Mouse (Mus musculus) liver, embryonic 15.5 days (tissue): Measurements from ENCODE around the gene Pik3cd. TPM values are rescaled to one million over a fixed set of nuclear protein-coding genes. Genes with fewer than 3 reads are reported as not detected.

ENCODE experiments used
- ATAC-seq: fragments of 200-750 bp; cut with Nextera tagmentation; 2 replicates; pipeline ENCODE4 v1.8.0; 2017; ENCODE audit warnings: moderate number of reproducible peaks, mild to moderate bottlenecking, moderate library complexity; ENCODE audit not compliant: insufficient read depth
- H3K27ac ChIP-seq: fragments of 300-500 bp; sonication (generic); replicated peaks from 2 replicates; pipeline ENCODE4 v1.5.1; 2015; ENCODE audit warnings: mild to moderate bottlenecking, inconsistent platforms
- H3K27me3 ChIP-seq: fragments of 300-500 bp; sonication (generic); 2 replicates; pipeline ENCODE4 v1.6.1; 2015; ENCODE audit warnings: mild to moderate bottlenecking, inconsistent platforms
- H3K36me3 ChIP-seq: fragments of 300-500 bp; sonication (generic); replicated peaks from 2 replicates; pipeline ENCODE4 v1.6.1; 2015; ENCODE audit warnings: moderate library complexity, mild to moderate bottlenecking, inconsistent platforms
- H3K4me1 ChIP-seq: fragments of 300-500 bp; sonication (generic); replicated peaks from 2 replicates; pipeline ENCODE4 v1.6.1; 2015; ENCODE audit warnings: inconsistent platforms
- H3K4me2 ChIP-seq: fragments of 300-500 bp; sonication (generic); 2 replicates; pipeline ENCODE4 v1.6.1; 2015; ENCODE audit warnings: moderate library complexity, mild to moderate bottlenecking, inconsistent platforms
- H3K4me3 ChIP-seq: fragments of 300-500 bp; sonication (generic); replicated peaks from 2 replicates; pipeline ENCODE4 v1.5.1; 2015; ENCODE audit warnings: mild to moderate bottlenecking, inconsistent platforms
- H3K9ac ChIP-seq: fragments of 300-500 bp; sonication (generic); 2 replicates; pipeline ENCODE4 v1.6.1; 2015; ENCODE audit warnings: moderate library complexity, mild to moderate bottlenecking, inconsistent platforms
- H3K9me3 ChIP-seq: fragments of 300-500 bp; sonication (generic); replicated peaks from 2 replicates; pipeline ENCODE4 v1.6.1; 2016; ENCODE audit warnings: inconsistent platforms
- WGBS: fragments of 180-500 bp; shearing (Covaris S2); methylation state at CpG from one replicate; pipeline ENCODE4 v1.1.7; 2015; ENCODE audit warnings: mixed read lengths; ENCODE audit not compliant: insufficient replicate concordance; 5-methylcytosine and 5-hydroxymethylcytosine counted together
- polyA plus RNA-seq: library from polyadenylated mRNA; unstranded; fragments of >200 nt; fragmentation: Nextera tagmentation; extraction: Ambion mirVana; gene quantifications from 2 replicates; pipeline ENCODE4 v1.2.1, GENCODE M21; 2015

Pik3cd gene
- polyA plus RNA-seq, 1 experiment from 2014 or later = 7.3 TPM

GRCm38 (mm10) chr4:149723855-149724731 is 21.7 kb upstream of the Pik3cd start:
- Histone ChIP-seq H3K9ac (no peak overlapping the region), H3K4me1 (peaks cover 8% of the 10 kb centered on the region; the same call in 1 of the 2 replicates), H3K36me3 (peaks cover 56% of the 10 kb centered on the region), H3K4me3 (no peak overlapping the region), H3K27me3 (no peaks in the 10 kb centered on the region), H3K4me2 (no peak overlapping the region), H3K27ac (no peak overlapping the region), H3K9me3 (no peaks in the 10 kb centered on the region)
- WGBS = 72% methylated on average over 17 of the region's 17 CpGs
- peak; percentile 19; the same call in 1 of the 2 replicates for ATAC-seq

GRCm38 (mm10) chr4:149723021-149723390 is 20.6 kb upstream of the Pik3cd start:
- no peaks in the 10 kb centered on the region for H3K9me3 ChIP-seq
- H3K27ac ChIP-seq = no peak overlapping the region
- H3K4me1 ChIP-seq = peaks cover 8% of the 10 kb centered on the region; the same call in 1 of the 2 replicates
- no peak overlapping the region for H3K4me2 ChIP-seq
- 76% methylated on average over 12 of the region's 12 CpGs for WGBS
- H3K36me3 ChIP-seq = peaks cover 61% of the 10 kb centered on the region
- no peaks in the 10 kb centered on the region for H3K27me3 ChIP-seq
- no peak overlapping the region for H3K9ac ChIP-seq
- H3K4me3 ChIP-seq = no peak overlapping the region
- no peak for ATAC-seq

GRCm38 (mm10) chr4:149722104-149723020 is 20.0 kb upstream of the Pik3cd start:
- Histone ChIP-seq H3K36me3 (peaks cover 61% of the 10 kb centered on the region), H3K9me3 (no peaks in the 10 kb centered on the region), H3K4me1 (peaks cover 8% of the 10 kb centered on the region; the same call in 1 of the 2 replicates), H3K27ac (no peak overlapping the region), H3K27me3 (no peaks in the 10 kb centered on the region), H3K4me2 (no peak overlapping the region), H3K4me3 (no peak overlapping the region), H3K9ac (no peak overlapping the region)
- 79% methylated on average over 24 of the region's 24 CpGs for WGBS
- no peak for ATAC-seq

- Histone ChIP-seq H3K27me3 (no peaks in the 10 kb centered on the region), H3K9me3 (no peaks in the 10 kb centered on the region), H3K27ac (no peak overlapping the region), H3K4me3 (no peak overlapping the region), H3K9ac (no peak overlapping the region), H3K4me2 (no peak overlapping the region), H3K4me1 (peaks cover 6% of the 10 kb centered on the region; the same call in 1 of the 2 replicates), H3K36me3 (peaks cover 60% of the 10 kb centered on the region)
- ATAC-seq = no peak
- WGBS = 73% methylated on average over 8 of the region's 8 CpGs
Measured at GRCm38 (mm10) chr4:149721163-149721562, 18.8 kb upstream of the Pik3cd start.

- H3K27ac ChIP-seq = no peak overlapping the region
- no peak overlapping the region for H3K9ac ChIP-seq
- WGBS = 58% methylated on average over 6 of the region's 6 CpGs
- H3K4me3 ChIP-seq = no peak overlapping the region
- no peak overlapping the region for H3K4me2 ChIP-seq
- H3K4me1 ChIP-seq = no peaks in the 10 kb centered on the region
- peaks cover 58% of the 10 kb centered on the region for H3K36me3 ChIP-seq
- no peaks in the 10 kb centered on the region for H3K9me3 ChIP-seq
- no peak for ATAC-seq
- H3K27me3 ChIP-seq = no peaks in the 10 kb centered on the region
Measured at GRCm38 (mm10) chr4:149719686-149720085, 17.3 kb upstream of the Pik3cd start.

GRCm38 (mm10) chr4:149714542-149714941 is 12.2 kb upstream of the Pik3cd start:
- Histone ChIP-seq H3K4me1 (no peaks in the 10 kb centered on the region; the same call in 1 of the 2 replicates), H3K27ac (no peak overlapping the region), H3K27me3 (no peaks in the 10 kb centered on the region), H3K4me3 (no peak overlapping the region), H3K4me2 (no peak overlapping the region), H3K9me3 (no peaks in the 10 kb centered on the region), H3K9ac (no peak overlapping the region), H3K36me3 (peaks cover 34% of the 10 kb centered on the region)
- no peak for ATAC-seq
- WGBS = 57% methylated on average over 3 of the region's 3 CpGs

- no peak overlapping the region for H3K9ac ChIP-seq
- ATAC-seq = no peak
- H3K4me2 ChIP-seq = no peak overlapping the region
- no peak overlapping the region for H3K27ac ChIP-seq
- H3K4me3 ChIP-seq = no peak overlapping the region
- WGBS = 29% methylated on average over 7 of the region's 7 CpGs
- H3K36me3 ChIP-seq = peaks cover 10% of the 10 kb centered on the region
- no peaks in the 10 kb centered on the region for H3K9me3 ChIP-seq
- no peaks in the 10 kb centered on the region; the same call in 1 of the 2 replicates for H3K4me1 ChIP-seq
- no peaks in the 10 kb centered on the region for H3K27me3 ChIP-seq
Measured at GRCm38 (mm10) chr4:149711955-149712354, 9.6 kb upstream of the Pik3cd start.

GRCm38 (mm10) chr4:149711485-149711884 is 9.1 kb upstream of the Pik3cd start:
- no peak overlapping the region for H3K4me3 ChIP-seq
- ATAC-seq = 0 out of 2 replicates have a peak, but pooled peaks have one; percentile 20
- H3K27ac ChIP-seq = no peak overlapping the region
- no peaks in the 10 kb centered on the region; the same call in 1 of the 2 replicates for H3K4me1 ChIP-seq
- no peak overlapping the region for H3K9ac ChIP-seq
- H3K36me3 ChIP-seq = peaks cover 7% of the 10 kb centered on the region
- H3K4me2 ChIP-seq = no peak overlapping the region
- no peaks in the 10 kb centered on the region for H3K27me3 ChIP-seq
- H3K9me3 ChIP-seq = no peaks in the 10 kb centered on the region
- 71% methylated on average over 5 of the region's 5 CpGs for WGBS

- Histone ChIP-seq H3K9me3 (no peaks in the 10 kb centered on the region), H3K36me3 (no peaks in the 10 kb centered on the region; the same call in 1 of the 2 replicates), H3K27me3 (no peaks in the 10 kb centered on the region), H3K4me1 (no peaks in the 10 kb centered on the region; the same call in 1 of the 2 replicates), H3K4me2 (no peak overlapping the region), H3K27ac (no peak overlapping the region), H3K4me3 (no peak overlapping the region), H3K9ac (no peak overlapping the region)
- WGBS = 10% methylated on average over 5 of the region's 5 CpGs
- ATAC-seq = peak; percentile 71
Measured at GRCm38 (mm10) chr4:149710510-149710909, 8.1 kb upstream of the Pik3cd start.

- no peak for ATAC-seq
Measured at GRCm38 (mm10) chr4:149705941-149706340, 3.6 kb upstream of the Pik3cd start.

GRCm38 (mm10) chr4:149705298-149705697 is 2.9 kb upstream of the Pik3cd start:
- Histone ChIP-seq H3K36me3 (no peaks in the 10 kb centered on the region), H3K4me2 (no peak overlapping the region), H3K27ac (no peak overlapping the region), H3K9me3 (no peaks in the 10 kb centered on the region), H3K4me1 (peaks cover 19% of the 10 kb centered on the region), H3K27me3 (0 out of 2 replicates have a peak, but pooled peaks cover 4% of the 10 kb centered on the region), H3K9ac (no peak overlapping the region), H3K4me3 (no peak overlapping the region)
- 30% methylated on average over 7 of the region's 7 CpGs for WGBS
- ATAC-seq = no peak

More at GRCm38 (mm10) chr4:149705941-149706340, 3.6 kb upstream of the Pik3cd start:
- no peak overlapping the region for H3K9ac ChIP-seq
- 63% methylated on average over 8 of the region's 8 CpGs for WGBS
- H3K4me2 ChIP-seq = no peak overlapping the region
- no peak overlapping the region for H3K4me3 ChIP-seq
- no peaks in the 10 kb centered on the region for H3K9me3 ChIP-seq
- no peaks in the 10 kb centered on the region for H3K36me3 ChIP-seq
- peaks cover 19% of the 10 kb centered on the region for H3K4me1 ChIP-seq
- no peak overlapping the region for H3K27ac ChIP-seq
- no peaks in the 10 kb centered on the region for H3K27me3 ChIP-seq
